Mouse (Mus musculus): ENCODE measurements around the gene Gdf2. TPM values are rescaled to one million over a fixed set of nuclear protein-coding genes. Genes with fewer than 3 reads are reported as not detected.

The Gdf2 gene
- polyA plus RNA-seq (2012; rRNA removed), result 0.04 TPM in 1 of 2 replicates, not detected in the other

DNA sequence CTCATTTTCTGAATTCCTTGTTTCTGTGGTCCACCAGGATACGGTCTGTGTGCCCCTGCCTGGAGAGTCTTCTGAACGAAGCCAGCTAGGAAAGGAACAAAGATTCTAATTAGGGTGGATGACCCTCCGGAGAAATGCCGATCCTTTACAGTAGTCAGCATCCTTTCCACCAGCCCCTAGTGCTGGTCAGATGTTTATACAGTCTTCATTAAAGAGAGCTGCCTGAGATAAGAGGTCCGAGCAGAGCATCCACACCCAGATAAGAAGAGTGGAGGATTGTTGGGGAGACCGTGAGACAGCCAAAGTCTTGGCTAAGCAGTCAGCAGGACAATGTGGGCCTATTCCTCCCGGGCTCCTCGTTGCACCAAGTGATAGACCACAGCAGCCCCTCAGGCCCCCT lies at the start of gene Gdf2:
TSS of gene Gdf2 (plus strand) at position 301 of the 400 bp plus-strand sequence.

GRCm38 (mm10) chr14:33923168-33924070 lies 17.4 kb upstream of the Gdf2 start, which contains the start of gene Gdf10:
Gene Gdf10 (plus strand): TSS chr14:33923587.

DNA sequence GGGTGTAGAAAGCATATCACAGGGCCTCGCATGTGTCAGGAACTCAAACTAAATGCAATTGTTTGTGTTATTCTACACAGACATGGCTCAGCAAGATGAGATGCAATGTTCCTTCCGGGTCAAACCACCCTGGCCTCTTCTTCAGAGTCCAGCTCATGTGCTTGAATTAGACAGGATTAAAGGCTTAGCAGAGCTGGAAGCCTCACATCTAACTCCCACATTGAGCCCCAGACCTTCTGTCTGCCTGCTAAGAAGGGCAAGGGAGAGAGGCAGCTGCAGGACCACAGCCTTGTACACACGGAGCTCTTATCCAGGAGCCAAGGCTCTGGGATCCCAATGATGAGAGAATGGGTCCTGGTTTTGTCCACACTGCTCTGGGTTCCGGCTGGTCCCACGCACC lies 12.9 kb downstream of the Gdf2 start, which contains the start of gene Rbp3:
TSS of gene Rbp3 (plus strand) at position 243 of the 400 bp plus-strand sequence.

GRCm38 (mm10) chr14:33978604-33979059 lies 37.8 kb downstream of the Gdf2 start, which contains the start of gene Zfp488:
Gene Zfp488 (minus strand): TSS chr14:33978764.

Other genes starting within 250 kb of the Gdf2 start
- gene Gdf10, start 17.5 kb upstream of the Gdf2 start, polyA plus RNA-seq (2012; rRNA removed), result 5.9 and 9.5 TPM in 2 replicates
- 0.13 TPM in 1 of 2 replicates, not detected in the other for gene Rbp3, start 13.0 kb downstream of the Gdf2 start, polyA plus RNA-seq (2012; rRNA removed)
- 1.3 TPM in 2 replicates for gene Zfp488, start 37.7 kb downstream of the Gdf2 start, polyA plus RNA-seq (2012; rRNA removed)
- not detected in 2 replicates for gene Gm30083, start 74.1 kb downstream of the Gdf2 start, polyA plus RNA-seq (2012; rRNA removed)
- not detected in 2 replicates for gene Gm5460, start 75.7 kb downstream of the Gdf2 start, polyA plus RNA-seq (2012; rRNA removed)
- gene Antxrl, start 111.7 kb downstream of the Gdf2 start, polyA plus RNA-seq (2012; rRNA removed), result not detected in 2 replicates
- 0.49 and 2.5 TPM in 2 replicates for gene Anxa8, start 144.9 kb downstream of the Gdf2 start, polyA plus RNA-seq (2012; rRNA removed)
- gene A630023A22Rik, start 161.7 kb downstream of the Gdf2 start, polyA plus RNA-seq (2012; rRNA removed), result not detected in 2 replicates
- gene Npy4r, start 211.4 kb downstream of the Gdf2 start, polyA plus RNA-seq (2012; rRNA removed), result 0.16 and 0.18 TPM in 2 replicates